Mouse (Mus musculus): ENCODE data around the gene Olfr1299.

The Olfr1299 gene

GRCm38 (mm10) chr2:111661119-111661518 is at the start of gene Olfr1299:
Gene Olfr1299, plus strand, starts transcription at chr2:111661419.
- DNase-seq (ENCODE audit: low spot score) = no peak

DNA sequence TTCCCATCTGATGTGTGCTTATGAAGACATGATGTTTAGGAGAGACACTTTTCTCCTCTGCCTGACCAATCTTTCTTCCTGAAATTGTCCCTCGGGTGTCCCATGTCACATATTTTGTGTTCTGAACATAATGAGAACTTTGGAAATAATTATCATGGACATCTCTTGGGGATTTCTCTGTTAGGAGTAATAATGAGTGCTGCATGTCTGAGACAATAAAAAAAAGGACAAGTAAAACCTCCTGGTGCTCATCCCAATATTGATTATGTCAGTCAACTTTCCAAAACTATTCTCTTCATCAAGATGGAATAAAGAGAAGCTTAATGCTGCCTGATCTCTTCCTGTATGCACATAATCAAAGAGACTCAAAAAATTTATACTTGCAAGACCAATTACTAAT is 34.8 kb upstream of the Olfr1299 start, which contains the start of gene Olfr1297:
Gene Olfr1297, minus strand, starts transcription at position 101 of the 400 bp plus-strand sequence.
- no peak for DNase-seq (ENCODE audit: low spot score)

- no peak for DNase-seq (ENCODE audit: low spot score)
Observed at GRCm38 (mm10) chr2:111649101-111649500, 12.1 kb upstream of the Olfr1299 start, which contains the start of gene Olfr1298. Gene Olfr1298, minus strand, starts transcription at chr2:111649201.
